8 mouse cellular contexts compared by ENCODE assay signal in the genomic region with DNA sequence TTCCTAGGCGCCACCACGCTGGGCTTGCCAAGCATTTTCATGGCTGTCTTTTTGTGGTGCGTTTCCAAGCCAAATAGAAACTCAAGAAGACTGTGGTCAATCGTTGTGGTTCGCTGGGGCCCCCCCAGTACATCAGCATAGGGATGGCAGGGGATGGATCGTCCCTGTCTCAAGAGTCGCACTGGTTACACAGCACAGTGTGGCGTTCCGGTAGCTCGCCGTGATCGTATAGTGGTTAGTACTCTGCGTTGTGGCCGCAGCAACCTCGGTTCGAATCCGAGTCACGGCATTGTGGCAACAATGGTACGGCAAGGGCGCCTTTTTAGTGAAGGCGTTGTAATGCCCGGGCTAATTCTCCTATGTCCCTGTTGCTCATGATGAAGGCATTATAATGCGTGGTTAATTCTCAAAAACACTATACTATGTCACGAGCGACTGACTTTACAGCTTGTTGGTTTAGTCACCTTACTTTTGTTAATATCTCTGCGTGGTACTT. TPM values are rescaled to one million over a fixed set of nuclear protein-coding genes. Genes with fewer than 3 reads are reported as not detected.
DNase-seq lines count a peak whose midpoint lies in the region; ATAC-seq lines count a peak whose summit lies in the region.

No protein-coding gene starts in this region.

- no peaks in the 10 kb centered on the region for H3K36me3 ChIP-seq in hindbrain, embryonic 11.5 days (ENCODE audit: control insufficient read depth, insufficient read depth, low read length)

- H3K9ac ChIP-seq in hindbrain, embryonic 11.5 days (ENCODE audit: low read depth, low read length) = peak overlapping the region; percentile 67

- WGBS in hindbrain, embryonic 11.5 days = under 1% methylated on average over 26 of the region's 26 CpGs

- peak overlapping the region; percentile 40 for H3K4me2 ChIP-seq in hindbrain, embryonic 11.5 days (replicated peaks; ENCODE audit: low read depth, low read length)

- H3K4me3 ChIP-seq in hindbrain, embryonic 11.5 days (ENCODE audit: low read depth, low read length) = peak overlapping the region; percentile 65

- DNase-seq in MEL-GATA-1-ER (ENCODE audit: extremely low read depth, low read depth) = peak; percentile 77
- peak; percentile 75 for DNase-seq in c-Kit-positive CD71-positive TER-119-positive erythroid progenitor cells, embryonic 14.5 days (ENCODE audit: low spot score)
- peak; percentile 78 for DNase-seq in forelimb bud, embryonic 11.5 days (ENCODE audit: low read depth, low spot score)
- peak; percentile 92 for DNase-seq in hindbrain, embryonic 11.5 days (ENCODE audit: low spot score)
- DNase-seq in layer of hippocampus, postnatal 25 days (ENCODE audit: extremely low spot score in 1 of 2, low spot score in 1 of 2) = peak; percentile 64 to 67
- DNase-seq in lung, postnatal 10 days = peak; percentile 76
- DNase-seq in retina, embryonic 14.5 days (ENCODE audit: low spot score) = peak; percentile 82
- DNase-seq in thymus, postnatal 36 days = peak; percentile 73 to 78

- H3K9me3 ChIP-seq in hindbrain, embryonic 11.5 days (ENCODE audit: control insufficient read depth, low read length) = no peaks in the 10 kb centered on the region

- H3K27me3 ChIP-seq in hindbrain, embryonic 11.5 days (ENCODE audit: control insufficient read depth, insufficient read depth, low read length) = no peaks in the 10 kb centered on the region

- H3K27ac ChIP-seq in hindbrain, embryonic 11.5 days (ENCODE audit: low read depth, low read length) = peak overlapping the region; percentile 87

- H3K4me1 ChIP-seq in hindbrain, embryonic 11.5 days (replicated peaks; ENCODE audit: control insufficient read depth, insufficient read depth, low read length) = no peaks in the 10 kb centered on the region

- ATAC-seq in hindbrain, embryonic 11.5 days (ENCODE audit: low FRiP score) = peak; percentile 84

RNA-seq across cellular contexts. Expression of gene Shf, which starts 8.8 kb away (rescaled TPM):
- polyA plus RNA-seq in hindbrain, embryonic 11.5 days (2014; fragmentation: Nextera tagmentation; extraction: Ambion mirVana) = 10.3 and 11.7 TPM in 2 replicates
- 10 to 100 TPM; 60.7 to 62.2 TPM for total RNA-seq in layer of hippocampus, postnatal 25 days (2021)

RNA-seq across cellular contexts. Expression of gene Slc28a2, which starts 48.5 kb away (rescaled TPM):
- 0.07 TPM in 1 of 2 replicates, not detected in the other for polyA plus RNA-seq in hindbrain, embryonic 11.5 days (2014; fragmentation: Nextera tagmentation; extraction: Ambion mirVana)
- under 1 TPM in 1 of 2 experiments, not detected in 1; 0.12 TPM for total RNA-seq in layer of hippocampus, postnatal 25 days (2021)

Comparison
In these comparisons a context has a peak if more than half of its experiments do, and no peak if none do; other contexts are left out.
1. Peak in every context shown above with its lines: DNase-seq, ATAC-seq, H3K4me3 ChIP-seq and H3K27ac ChIP-seq.